Mouse (Mus musculus): ENCODE measurements around the gene Pde11a.

Gene Pde11a

DNA sequence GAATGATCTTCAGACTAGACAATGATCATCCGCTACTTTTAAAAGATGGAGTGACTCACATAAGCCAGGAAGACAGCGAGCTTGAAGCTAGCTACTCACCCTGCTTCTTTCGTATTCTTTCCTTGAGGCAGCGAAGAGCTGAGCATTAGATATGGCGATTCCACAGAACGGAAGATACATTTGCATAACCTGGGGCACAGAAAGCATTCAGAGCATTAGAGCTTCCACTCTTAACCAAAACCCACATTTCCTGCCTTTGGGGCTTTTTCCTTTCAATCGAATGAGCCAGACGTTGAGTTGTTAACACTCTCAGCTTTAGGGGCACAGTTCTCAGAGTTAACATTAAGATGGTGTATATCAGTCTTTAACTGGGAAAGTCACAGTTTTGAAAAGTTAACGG lies 123.4 kb downstream of the Pde11a start:
- DNase-seq (ENCODE audit: extremely low read depth, insufficient read length, low spot score): no peak

DNA sequence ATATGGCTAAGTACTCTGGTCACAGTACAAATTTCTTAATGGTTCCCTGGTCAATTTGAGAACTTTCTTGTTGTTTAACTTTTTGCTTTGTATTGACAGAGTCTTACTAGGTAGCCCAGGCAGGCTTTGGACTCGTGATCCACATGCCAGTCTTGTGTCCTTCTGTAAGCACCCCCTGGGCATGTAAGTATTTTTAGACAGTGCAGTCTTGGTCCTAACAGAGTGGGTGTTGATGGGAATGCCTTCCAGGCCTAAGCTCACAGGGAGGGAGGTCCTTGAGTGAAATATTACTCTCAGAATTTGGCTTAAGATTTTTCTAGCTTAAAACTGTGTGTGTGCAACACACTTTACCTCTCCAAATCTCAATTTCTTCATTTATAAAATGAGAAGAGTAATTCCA lies 153.4 kb downstream of the Pde11a start:
- DNase-seq (ENCODE audit: extremely low read depth, insufficient read length, low spot score): no peak

DNA sequence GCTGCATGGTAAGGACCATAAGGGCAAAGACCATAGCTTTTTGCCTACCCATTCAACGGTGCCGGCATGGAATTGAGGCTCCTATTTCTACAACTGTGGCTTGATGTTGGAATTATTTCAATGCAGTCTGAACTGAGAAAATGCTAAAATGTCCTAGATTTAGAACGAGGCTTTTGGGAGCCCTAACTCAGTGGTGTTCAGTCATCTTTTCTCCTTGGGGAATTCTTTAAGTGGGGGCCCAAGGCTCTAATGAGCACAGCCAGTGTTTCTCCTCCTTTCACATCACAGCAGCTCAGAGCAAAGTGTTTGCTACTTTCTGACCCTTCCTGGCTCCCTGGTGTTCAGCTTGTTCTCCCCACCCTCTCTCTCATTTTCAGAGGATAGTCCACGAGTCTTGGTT lies 175.8 kb downstream of the Pde11a start:
- DNase-seq (ENCODE audit: extremely low read depth, insufficient read length, low spot score): no peak

DNA sequence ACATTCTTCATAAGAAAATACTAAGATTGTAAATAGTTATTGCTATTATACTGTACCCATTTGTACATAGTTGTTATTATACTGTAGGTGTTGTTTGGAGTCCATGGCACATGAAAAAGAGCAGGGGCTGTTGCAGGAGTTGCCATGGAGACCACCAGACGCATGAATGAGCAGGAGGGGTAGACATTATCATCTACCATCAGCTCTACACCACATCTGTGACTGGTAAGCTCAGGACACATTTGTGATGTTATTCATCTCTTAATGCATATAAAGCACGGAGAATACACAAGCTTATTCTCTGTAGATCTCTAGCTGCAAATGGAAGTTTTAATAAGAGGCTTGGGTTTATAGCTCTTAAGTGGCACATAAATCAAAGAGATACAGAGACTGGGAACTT lies 179.6 kb downstream of the Pde11a start:
- no peak for DNase-seq (ENCODE audit: extremely low read depth, insufficient read length, low spot score)

DNA sequence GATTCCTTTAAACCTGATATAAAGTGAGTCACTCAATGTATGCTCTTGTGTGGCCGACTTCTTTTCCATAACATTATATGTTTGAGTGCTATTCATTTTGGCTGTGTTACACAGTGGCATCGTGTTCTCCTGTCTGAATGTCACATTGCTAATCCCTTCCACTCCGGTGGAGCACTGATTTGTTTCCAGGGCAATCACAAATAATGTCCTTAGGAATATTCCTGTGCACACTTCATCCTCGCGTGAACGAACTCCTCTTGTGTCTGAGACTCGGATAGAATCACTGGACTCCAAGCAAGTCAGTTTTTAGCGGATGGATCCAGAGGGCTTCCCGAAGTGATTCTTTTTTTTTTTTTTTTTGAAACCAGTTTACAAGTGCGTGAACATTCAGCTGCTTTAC lies 197.4 kb downstream of the Pde11a start:
- no peak for DNase-seq (ENCODE audit: extremely low read depth, insufficient read length, low spot score)

DNA sequence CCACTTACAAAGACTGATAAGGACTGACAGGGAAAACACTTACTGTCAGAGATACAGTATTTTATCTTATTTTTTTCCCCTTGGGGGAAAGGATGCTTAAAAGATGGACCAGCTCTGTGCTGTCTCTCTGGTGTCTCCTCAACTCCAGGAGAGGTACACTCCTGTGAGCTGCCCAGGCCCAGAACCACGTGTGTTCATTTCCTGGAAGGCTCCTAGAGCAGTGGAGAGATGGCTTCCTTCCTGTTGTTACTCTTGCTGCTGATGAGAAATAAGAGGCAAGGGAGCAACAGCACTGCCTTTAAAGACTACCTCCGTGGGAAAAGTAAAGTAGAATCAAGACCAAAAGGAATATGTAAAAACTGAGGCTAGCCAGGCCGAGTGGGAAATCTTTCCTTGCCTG lies 205.6 kb downstream of the Pde11a start:
- DNase-seq (ENCODE audit: extremely low read depth, insufficient read length, low spot score): no peak

DNA sequence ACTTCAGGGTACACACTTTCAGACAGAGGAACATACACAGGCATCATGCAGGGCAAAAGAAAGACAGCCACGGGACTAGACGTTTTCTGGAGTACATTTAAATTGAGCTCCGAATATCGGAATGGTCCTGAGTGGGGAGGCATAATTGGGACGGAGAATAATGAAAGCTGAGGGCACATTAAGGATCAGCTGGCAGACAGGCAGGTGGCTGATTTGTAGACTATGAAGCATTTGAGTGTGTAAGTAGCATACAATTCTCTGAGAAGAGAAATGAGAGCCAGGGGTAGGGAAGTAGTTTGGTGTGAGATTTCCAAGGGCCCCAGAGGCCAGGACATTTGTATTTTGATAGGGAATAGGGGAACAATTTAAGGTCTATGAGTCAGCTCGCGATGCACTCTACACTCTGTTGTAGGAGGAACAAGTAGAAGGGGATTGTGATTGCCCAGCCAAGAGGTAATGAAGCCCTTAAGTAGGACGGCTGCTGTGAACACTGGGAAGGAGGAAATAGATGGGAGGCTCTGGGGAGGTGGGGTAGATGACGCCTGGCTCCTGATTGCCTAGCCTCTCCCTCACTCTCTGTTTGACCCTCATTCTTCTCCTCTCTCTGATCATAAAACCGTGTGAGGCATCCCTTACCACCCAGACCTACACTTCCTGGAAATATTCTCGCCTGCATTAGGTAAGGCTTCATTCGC lies 208.5 kb downstream of the Pde11a start:
- no peak for DNase-seq (ENCODE audit: extremely low read depth, insufficient read length, low spot score)

DNA sequence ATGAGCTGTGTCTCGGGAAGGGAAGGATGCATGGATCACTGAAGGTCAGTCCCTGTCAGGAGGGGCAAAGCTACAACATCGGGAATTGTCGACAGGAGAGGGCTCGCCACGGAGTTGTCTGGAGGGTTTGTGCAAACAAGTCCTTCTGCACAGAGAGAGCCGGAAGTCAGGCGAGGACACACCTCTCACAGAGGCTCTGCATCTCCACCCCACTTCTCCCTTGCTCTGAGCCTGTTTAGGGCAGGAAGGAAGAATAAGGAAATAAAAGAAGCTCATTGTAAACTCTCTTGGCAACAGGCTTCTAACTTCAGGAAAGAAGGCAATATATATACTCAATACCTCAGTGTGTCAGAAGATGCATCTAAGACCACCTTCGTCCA lies 209.5 kb downstream of the Pde11a start:
- DNase-seq (ENCODE audit: extremely low read depth, insufficient read length, low spot score): no peak

DNA sequence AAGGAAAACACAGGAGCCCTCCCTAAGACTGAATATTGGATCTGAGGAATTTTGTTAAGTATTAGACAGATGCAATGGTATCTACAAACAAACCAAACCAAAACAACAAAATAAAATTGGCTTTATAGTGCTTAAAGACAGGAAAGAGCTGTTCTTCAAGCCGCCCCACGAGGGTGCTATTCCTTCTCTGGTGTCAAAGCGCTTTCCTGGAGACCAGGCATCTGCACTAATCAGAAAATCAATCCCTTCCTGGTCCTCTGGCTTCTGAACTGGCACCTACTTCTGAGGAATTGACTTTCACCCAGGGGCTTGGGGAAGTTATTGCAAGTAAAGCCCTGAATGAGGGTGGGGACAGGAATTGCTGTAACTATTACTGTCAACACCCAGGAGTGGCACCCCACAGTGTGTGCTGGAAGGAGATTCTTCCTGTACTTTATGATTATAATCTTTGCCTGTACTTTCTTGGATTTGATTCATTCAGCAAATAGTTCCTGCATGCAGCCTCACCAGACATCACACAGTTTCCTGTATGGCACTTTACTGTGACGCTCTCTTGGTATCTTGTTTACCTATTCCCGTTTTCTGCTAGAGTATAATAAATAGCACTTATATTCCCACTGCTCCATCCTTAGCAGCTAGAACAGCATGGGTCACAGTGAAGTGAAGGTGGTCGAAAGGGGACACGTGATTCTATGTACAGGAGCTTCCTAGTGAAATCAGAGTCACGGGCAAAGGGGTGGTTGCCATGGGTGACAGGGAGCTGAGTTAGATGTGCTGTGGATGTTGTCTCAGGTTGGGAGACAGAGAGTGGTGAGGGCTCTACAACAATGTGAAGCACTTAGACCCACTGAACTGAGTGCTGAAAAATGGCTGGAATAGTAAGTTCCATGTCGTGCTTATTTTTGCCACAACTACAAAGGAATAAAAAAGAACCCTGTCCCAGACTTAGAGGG lies 210.2 kb downstream of the Pde11a start:
- no peak for DNase-seq (ENCODE audit: extremely low read depth, insufficient read length, low spot score)

DNA sequence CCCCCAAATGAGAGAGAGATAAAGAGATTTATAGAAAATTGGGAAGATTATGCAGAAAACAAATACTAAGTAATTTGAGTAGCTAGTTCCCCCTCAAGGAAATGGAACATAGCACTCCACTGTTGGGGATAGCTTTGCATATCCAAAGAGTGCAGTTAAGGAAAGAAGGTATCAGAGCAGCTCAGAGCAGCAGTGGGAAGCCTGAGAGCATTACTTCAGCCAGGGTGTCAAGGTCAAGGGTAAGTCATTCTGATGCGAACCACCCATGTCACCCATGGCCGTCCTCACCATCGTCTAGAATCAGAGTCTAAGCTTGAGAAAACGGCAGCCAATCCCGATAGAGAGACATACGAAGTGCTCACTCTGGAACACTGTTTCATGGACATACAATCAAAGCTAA lies 211.9 kb downstream of the Pde11a start:
- no peak for DNase-seq (ENCODE audit: extremely low read depth, insufficient read length, low spot score)

DNA sequence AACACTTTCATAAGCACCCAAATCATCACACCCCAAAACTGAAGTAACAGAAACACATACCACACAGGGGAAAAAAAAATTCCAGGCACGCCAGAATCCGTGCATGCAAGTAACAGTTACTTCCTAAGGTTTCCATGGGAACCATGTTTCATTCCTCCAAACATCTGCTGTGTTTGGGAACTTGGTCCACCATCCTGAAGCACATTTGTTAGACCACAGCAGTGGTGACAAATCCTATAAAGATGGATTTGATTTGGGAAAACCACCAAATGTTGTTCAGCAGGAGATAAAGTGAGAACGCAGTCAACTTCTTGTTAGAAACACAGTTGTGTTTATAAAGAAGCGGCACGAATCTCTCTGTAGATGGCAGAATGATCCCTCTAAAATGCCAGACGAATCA lies 213.8 kb downstream of the Pde11a start:
- no peak for DNase-seq (ENCODE audit: extremely low read depth, insufficient read length, low spot score)

DNA sequence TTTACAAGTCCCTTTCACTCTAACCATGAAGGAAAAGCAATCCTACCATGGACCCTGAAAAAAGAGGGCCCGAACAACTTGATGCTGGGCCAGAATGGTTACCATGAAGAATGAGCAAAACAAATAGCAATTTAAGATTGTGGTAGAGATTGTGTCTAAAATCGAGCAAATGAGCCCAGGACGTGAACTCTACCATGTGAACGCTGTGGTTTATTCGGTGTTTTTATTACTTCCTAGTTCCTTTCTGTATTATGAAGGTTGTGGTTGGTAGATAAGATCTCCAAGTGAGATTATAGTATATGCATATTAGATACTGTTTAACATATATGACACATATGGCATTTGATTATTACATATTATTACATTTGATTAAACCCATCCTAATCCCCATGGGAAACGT lies 216.4 kb downstream of the Pde11a start:
- DNase-seq (ENCODE audit: extremely low read depth, insufficient read length, low spot score): no peak

DNA sequence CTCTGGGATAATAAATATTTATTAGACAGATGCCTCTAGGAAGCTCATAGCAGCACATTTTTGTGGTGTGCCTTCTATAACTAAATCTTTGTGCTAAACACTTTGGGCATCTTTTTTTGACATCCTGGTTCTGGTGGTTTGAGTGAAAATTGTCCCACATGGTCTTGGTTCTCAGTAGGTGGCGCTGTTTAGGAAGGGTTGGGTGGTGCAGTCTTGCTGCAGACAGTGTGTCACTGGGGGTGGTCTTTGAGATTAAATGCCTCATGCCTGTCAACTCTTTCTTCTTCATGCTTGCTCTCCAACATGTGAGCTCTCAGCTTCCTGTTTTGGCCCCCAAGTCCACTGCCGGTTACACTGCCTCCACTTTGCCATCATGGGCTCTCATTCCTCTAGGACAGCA lies 218.7 kb downstream of the Pde11a start:
- DNase-seq (ENCODE audit: extremely low read depth, insufficient read length, low spot score): no peak

DNA sequence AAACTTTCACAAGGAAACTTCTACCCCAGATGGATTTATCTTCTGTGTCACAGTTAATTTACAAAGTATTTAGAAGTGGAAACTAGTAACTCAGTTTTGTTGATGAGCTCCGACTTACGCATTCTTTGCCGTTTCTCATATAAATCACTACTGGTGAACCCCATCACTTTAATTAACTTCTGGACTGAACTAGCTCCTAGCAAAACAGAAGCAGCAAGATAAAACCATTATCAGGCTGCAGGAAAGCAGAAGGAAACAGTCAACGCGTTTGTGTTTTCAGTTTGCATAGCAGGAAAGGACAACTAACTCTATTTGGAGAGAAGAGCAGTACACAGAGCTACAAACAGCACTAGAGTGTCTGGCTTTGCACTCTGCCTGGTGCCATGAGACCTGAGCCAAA lies 220.1 kb downstream of the Pde11a start:
- no peak for DNase-seq (ENCODE audit: extremely low read depth, insufficient read length, low spot score)

DNA sequence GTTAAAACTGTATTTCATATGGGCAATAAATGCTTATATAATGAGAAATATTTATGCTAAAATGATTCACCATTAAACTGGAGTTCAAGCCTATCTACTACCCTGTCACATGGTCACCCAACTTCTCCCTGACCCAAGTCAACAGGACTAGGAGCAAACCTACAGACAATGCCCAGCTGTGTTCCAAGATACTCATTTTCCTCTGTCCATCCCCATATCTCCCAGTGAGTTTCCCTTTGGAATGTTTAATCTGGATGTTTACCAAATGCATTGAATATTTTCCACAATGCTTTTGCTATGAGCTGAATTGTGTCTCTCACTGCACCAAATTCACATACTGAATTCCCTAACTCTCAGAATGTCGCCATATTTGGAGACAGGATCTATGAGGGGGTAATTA lies 221.4 kb downstream of the Pde11a start:
- DNase-seq (ENCODE audit: extremely low read depth, insufficient read length, low spot score): no peak

DNA sequence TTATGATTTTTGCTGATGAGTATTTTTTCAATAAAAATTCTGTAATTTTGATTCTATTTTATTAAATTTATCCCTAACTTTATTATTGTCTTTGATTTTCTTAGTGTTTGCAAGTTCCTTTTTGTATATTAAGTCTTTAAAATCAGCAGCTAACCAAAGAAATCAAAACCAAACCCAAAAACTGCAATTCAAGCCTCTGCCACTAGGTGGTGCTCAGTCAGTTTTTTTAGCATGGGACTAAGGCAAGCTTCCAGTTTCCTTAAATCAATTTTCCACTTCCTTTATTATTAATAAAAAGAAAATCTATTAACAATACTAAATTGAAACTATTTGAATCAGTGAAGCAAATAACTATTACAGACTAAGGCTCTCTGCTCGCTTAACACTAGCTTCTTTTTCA lies 222.9 kb downstream of the Pde11a start:
- peak; percentile 14 for DNase-seq (ENCODE audit: extremely low read depth, insufficient read length, low spot score)

DNA sequence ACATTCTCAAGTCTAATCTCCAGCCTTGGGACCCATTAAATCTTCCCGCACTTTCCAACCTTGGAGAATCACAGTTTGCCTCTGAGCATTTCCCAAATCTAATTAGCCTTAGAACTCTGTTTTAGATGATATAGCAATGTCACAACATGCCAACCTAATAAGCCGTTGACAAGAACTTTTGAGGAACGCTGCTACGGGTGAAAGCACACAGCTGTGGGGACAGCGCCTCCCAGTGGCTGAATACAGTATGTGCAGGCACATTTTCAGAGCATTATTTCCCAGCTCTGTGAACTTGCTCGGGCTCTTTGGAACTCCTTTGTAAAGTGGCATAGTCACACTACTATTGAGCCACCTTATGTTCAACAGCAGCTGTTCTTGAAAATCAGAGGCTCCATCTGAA lies 223.8 kb downstream of the Pde11a start:
- DNase-seq (ENCODE audit: extremely low read depth, insufficient read length, low spot score): no peak

DNA sequence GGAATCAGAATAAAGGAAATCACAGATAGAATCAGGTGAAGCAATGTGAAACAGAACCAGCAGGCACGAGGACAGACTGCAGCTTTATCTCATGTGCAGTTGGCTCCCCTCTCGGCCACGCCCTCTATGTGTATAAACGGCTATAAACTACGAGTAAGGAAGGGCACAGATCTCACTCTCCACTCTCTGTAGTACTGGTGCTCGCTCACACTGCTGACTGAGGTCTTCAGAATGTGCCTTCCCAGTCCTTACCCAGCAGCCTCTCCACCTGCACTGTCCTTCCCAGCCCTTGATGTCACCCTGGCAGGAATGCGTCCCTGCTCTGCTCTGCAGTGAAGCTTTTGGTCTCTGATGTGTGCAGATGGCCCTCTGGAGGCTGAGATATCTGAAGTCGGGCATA lies 228.9 kb downstream of the Pde11a start:
- DNase-seq (ENCODE audit: extremely low read depth, insufficient read length, low spot score): no peak

DNA sequence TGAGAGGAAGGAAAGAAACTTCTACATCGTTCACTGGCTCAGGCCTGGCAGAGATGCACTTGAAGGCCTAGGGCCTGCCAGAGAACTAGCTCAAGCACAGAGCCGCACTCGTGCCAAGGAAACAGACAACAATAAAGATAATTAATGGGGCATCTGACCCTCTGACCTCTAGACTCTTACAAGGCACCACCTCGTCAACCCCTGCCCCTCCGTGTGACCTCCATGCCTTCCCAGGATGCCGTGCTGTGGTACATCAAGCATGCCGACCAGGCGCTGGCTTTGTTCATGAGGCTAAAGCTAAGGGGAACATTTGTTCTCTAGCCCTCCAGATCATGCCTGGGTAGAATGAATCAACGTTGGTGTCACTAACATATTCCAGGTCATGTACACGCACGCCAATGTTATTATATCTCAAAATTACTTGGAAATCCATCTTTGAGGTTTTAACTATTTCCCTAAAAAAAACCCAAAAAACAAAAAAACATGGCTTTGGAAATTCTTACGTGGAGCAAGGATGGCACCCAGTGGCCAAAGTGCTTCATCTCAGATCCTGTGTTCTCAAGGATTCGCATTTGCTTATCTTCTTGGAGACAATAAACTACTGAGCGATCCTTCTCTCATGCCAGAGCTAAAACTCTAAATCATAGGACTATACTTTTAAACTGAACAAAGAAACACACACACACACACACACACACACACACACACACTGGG lies 236.5 kb downstream of the Pde11a start:
- DNase-seq (ENCODE audit: extremely low read depth, insufficient read length, low spot score): no peak

DNA sequence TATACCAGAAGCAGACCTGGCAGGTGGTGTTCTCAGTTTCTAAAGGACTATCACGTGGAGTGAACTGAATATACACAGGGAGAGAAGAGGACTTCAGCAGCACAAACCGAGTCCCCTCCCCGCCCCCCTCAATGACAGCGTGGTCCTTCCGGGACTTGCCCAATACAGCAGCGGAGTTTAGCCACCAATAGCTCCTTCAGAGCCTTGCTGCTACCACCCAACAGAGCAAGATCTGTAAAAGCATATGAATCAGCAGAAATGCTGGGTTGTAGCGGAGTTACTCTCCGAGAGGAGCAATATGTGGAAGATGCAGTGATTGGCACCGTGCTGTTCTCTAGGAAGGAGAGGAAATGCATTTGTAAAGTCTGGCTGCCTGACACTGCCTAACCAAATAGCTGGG lies 238.0 kb downstream of the Pde11a start:
- DNase-seq (ENCODE audit: extremely low read depth, insufficient read length, low spot score): no peak

DNA sequence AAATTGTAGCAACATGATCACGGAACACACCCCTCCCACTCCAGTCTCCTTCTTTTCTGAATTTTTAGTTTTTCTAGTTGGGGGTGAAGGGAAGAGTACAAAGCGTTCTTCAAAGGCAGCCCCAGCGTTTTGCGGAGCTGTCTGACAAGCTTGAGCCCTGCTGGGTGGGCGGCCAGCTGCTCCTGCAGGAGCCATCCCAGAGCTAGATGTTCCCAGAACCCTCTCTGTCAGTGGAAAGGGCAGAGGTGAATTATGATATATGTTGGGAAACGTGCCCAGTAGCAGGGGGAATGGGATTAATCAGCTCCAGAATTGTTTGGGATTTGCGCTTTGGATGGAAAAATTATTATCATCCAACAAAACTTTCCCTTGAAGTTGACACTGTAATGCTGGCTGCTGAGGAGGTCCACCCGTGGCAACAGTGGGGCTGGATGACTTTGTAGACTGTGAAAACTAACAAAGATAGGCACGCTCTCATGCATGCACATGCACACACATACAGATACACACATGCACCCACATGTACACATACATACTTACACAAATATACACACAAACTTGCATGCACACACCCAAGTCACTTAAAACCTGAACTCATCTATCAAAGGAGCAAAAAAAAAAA lies 238.7 kb downstream of the Pde11a start:
- no peak for DNase-seq (ENCODE audit: extremely low read depth, insufficient read length, low spot score)
